ENCODE assay signal across 24 mouse cellular contexts in the genomic region with DNA sequence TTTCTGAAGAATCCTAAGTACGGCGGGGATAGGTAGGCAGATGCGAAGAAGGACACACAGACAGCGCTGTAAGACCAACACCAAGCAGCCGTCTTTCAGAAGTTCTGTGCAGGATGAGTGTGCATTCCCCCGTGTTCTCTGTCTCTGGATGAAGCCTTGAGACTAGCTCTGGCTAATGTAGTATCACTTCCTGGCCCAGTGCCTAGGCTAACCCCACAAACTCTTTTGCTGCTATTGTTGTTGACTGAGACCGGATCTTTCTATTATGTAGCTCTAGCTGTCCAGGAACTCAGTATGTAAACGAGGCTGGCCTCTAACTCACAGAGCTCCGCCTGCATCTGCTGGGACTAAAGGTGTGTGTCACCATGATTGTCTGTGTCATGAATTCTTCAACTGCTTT.
"Had no signal": no experiment of that assay in that cellular context is flagged by ENCODE, and none has a peak within 500 bp of the region (broad histone marks: within the 10 kb centered on the region; RNA-seq: fewer than 3 reads in every experiment).

No protein-coding gene starts in this region.

- H3K4me1 ChIP-seq: heart, embryonic 13.5 days; heart, embryonic 15.5 days; hindbrain, embryonic 13.5 days; hindbrain, embryonic 15.5 days; intestine, embryonic 15.5 days; limb, embryonic 10.5 days; limb, embryonic 12.5 days had no signal

- H3K9ac ChIP-seq: heart, embryonic 13.5 days; heart, embryonic 15.5 days; hindbrain, embryonic 13.5 days; hindbrain, embryonic 15.5 days; intestine, embryonic 15.5 days; limb, embryonic 12.5 days had no signal

- H3K4me2 ChIP-seq: heart, embryonic 11.5 days; heart, embryonic 13.5 days; heart, embryonic 15.5 days; hindbrain, embryonic 13.5 days; hindbrain, embryonic 15.5 days; intestine, embryonic 15.5 days; limb, embryonic 12.5 days; liver, embryonic 11.5 days had no signal

- H3K27me3 ChIP-seq: heart, embryonic 13.5 days; heart, embryonic 15.5 days; hindbrain, embryonic 13.5 days; hindbrain, embryonic 15.5 days; intestine, embryonic 15.5 days; limb, embryonic 12.5 days had no signal

- DNase-seq: gastrocnemius, postnatal 14 days; gastrocnemius, postnatal 36 days; heart, adult 18-20 months; heart, postnatal 14 days; heart, postnatal 36 days; kidney, adult 18-20 months; kidney, adult 8-10 months; kidney, postnatal 10 days; kidney, postnatal 25 days; kidney, postnatal 4 days; liver had no signal

- H3K9me3 ChIP-seq: heart, embryonic 13.5 days; heart, embryonic 15.5 days; hindbrain, embryonic 13.5 days; hindbrain, embryonic 15.5 days; intestine, embryonic 15.5 days; limb, embryonic 10.5 days; limb, embryonic 12.5 days had no signal

- H3K36me3 ChIP-seq: heart, embryonic 13.5 days; heart, embryonic 15.5 days; hindbrain, embryonic 13.5 days; hindbrain, embryonic 15.5 days; intestine, embryonic 15.5 days; limb, embryonic 10.5 days; limb, embryonic 12.5 days had no signal

- ATAC-seq: hindbrain, postnatal 0 days; intestine, embryonic 15.5 days; intestine, postnatal 0 days had no signal

- H3K4me3 ChIP-seq: heart, embryonic 13.5 days; heart, embryonic 15.5 days; hindbrain, embryonic 13.5 days; hindbrain, embryonic 15.5 days; intestine, embryonic 15.5 days; layer of hippocampus, adult 2 months; left cerebral cortex, adult 2 months; limb, embryonic 10.5 days; limb, embryonic 12.5 days had no signal

- H3K27ac ChIP-seq: heart, embryonic 13.5 days; heart, embryonic 15.5 days; hindbrain, embryonic 13.5 days; hindbrain, embryonic 15.5 days; hindbrain, postnatal 0 days; intestine, embryonic 15.5 days; layer of hippocampus, adult 2 months; left cerebral cortex, adult 2 months; limb, embryonic 10.5 days; limb, embryonic 12.5 days had no signal
